33 mouse cellular contexts compared by ENCODE assay signal in genomic region chr7:30265041-30265440, GRCm38 (mm10). TPM values are rescaled to one million over a fixed set of nuclear protein-coding genes. Genes with fewer than 3 reads are reported as not detected.
A peak's percentile ranks its signal among the peaks of the same experiment; 100 is the strongest.
DNase-seq lines count a peak whose midpoint lies in the region; ATAC-seq lines count a peak whose summit lies in the region.
"Had no signal": no experiment of that assay in that cellular context is flagged by ENCODE, and none has a peak within 500 bp of the region (broad histone marks: within the 10 kb centered on the region; RNA-seq: fewer than 3 reads in every experiment).

No protein-coding gene starts in this region.

- DNase-seq in adrenal gland, adult 2 months = peak; percentile 15
- DNase-seq in adrenal gland, postnatal 25 days = no peak
- peak; percentile 30 for DNase-seq in lung, postnatal 36 days
- no peak for DNase-seq in lung, postnatal 25 days (ENCODE audit: low spot score)
- DNase-seq in cerebellum, postnatal 14 days = no peak
- no peak for DNase-seq in MN1 (ENCODE audit: low spot score)
- DNase-seq: cerebellum, adult 11 months; cerebellum, postnatal 10 days; forebrain, postnatal 0 days; gastrocnemius, postnatal 10 days; heart, postnatal 4 days; kidney, adult 8-10 months; kidney, postnatal 4 days; left cerebral cortex, postnatal 4 days; midbrain, embryonic 14.5 days; thymus, postnatal 25 days had no signal

- peak; percentile 46 for ATAC-seq in granulocyte monocyte progenitor cell, adult 5-6 weeks (replicated peaks; ENCODE audit: poor library complexity, severe bottlenecking)
- ATAC-seq in neutrophil, adult 5-6 weeks (ENCODE audit: extremely low read depth, insufficient number of reproducible peaks, low FRiP score, poor library complexity, severe bottlenecking) = peak; percentile 18; the same call in 1 of the 2 replicates
- ATAC-seq: forebrain, postnatal 0 days; intestine, embryonic 16.5 days had no signal

RNA-seq across cellular contexts. Expression of gene Thap8, which starts 14.9 kb away (rescaled TPM):
- not detected for total RNA-seq in adrenal gland, adult 2 months (2021)
- polyA plus RNA-seq in adrenal gland, adult 2 months (2012; rRNA removed) = 0.51 and 0.62 TPM in 2 replicates
- total RNA-seq in adrenal gland, postnatal 25 days (2021) = 1.2 TPM in 1 of 2 replicates, not detected in the other
- not detected in 2 replicates for total RNA-seq in granulocyte monocyte progenitor cell, adult 5-6 weeks (2014; fragmentation: Nextera tagmentation)
- 0.57 TPM in 1 of 2 replicates, not detected in the other for total RNA-seq in granulocyte monocyte progenitor cell, adult 5-6 weeks (2017)
- 0.98 TPM in 1 of 2 replicates, not detected in the other for total RNA-seq in neutrophil, adult 5-6 weeks (2017)
- total RNA-seq: heart, adult 18-20 months had no signal

RNA-seq across cellular contexts. Expression of gene Wdr62, which starts 15.2 kb away (rescaled TPM):
- total RNA-seq in adrenal gland, adult 2 months (2021) = 1 to 10 TPM; 4.8 to 6.1 TPM
- polyA plus RNA-seq in adrenal gland, adult 2 months (2012; rRNA removed) = 16.3 and 17.6 TPM in 2 replicates
- 7.2 and 8.4 TPM in 2 replicates for total RNA-seq in adrenal gland, postnatal 25 days (2021)
- 21.6 and 29.4 TPM in 2 replicates for total RNA-seq in granulocyte monocyte progenitor cell, adult 5-6 weeks (2014; fragmentation: Nextera tagmentation)
- 4.0 and 5.8 TPM in 2 replicates for total RNA-seq in granulocyte monocyte progenitor cell, adult 5-6 weeks (2017)
- 1.8 and 2.6 TPM in 2 replicates for total RNA-seq in neutrophil, adult 5-6 weeks (2017)

RNA-seq across cellular contexts. Expression of gene Clip3, which starts 26.5 kb away (rescaled TPM):
- 10 to 100 TPM; 27.9 to 28.7 TPM for total RNA-seq in adrenal gland, adult 2 months (2021)
- polyA plus RNA-seq in adrenal gland, adult 2 months (2012; rRNA removed) = 10.2 and 17.3 TPM in 2 replicates
- 21.1 and 29.5 TPM in 2 replicates for total RNA-seq in adrenal gland, postnatal 25 days (2021)
- not detected in 2 replicates for total RNA-seq in granulocyte monocyte progenitor cell, adult 5-6 weeks (2014; fragmentation: Nextera tagmentation)
- total RNA-seq in granulocyte monocyte progenitor cell, adult 5-6 weeks (2017) = not detected in 2 replicates
- 1.3 TPM in 1 of 2 replicates, not detected in the other for total RNA-seq in neutrophil, adult 5-6 weeks (2017)

RNA-seq across cellular contexts. Expression of gene Ovol3, which starts 29.5 kb away (rescaled TPM):
- total RNA-seq in adrenal gland, adult 2 months (2021) = not detected
- not detected in 2 replicates for polyA plus RNA-seq in adrenal gland, adult 2 months (2012; rRNA removed)
- not detected in 2 replicates for total RNA-seq in adrenal gland, postnatal 25 days (2021)
- not detected in 2 replicates for total RNA-seq in granulocyte monocyte progenitor cell, adult 5-6 weeks (2014; fragmentation: Nextera tagmentation)
- not detected in 2 replicates for total RNA-seq in granulocyte monocyte progenitor cell, adult 5-6 weeks (2017)
- not detected in 2 replicates for total RNA-seq in neutrophil, adult 5-6 weeks (2017)
- total RNA-seq: forebrain, postnatal 0 days; heart, adult 18-20 months; heart, postnatal 4 days; layer of hippocampus, adult 8-10 months; layer of hippocampus, postnatal 25 days; left cerebral cortex, adult 8-10 months; left cerebral cortex, postnatal 4 days had no signal
- polyA plus RNA-seq: cortical plate, adult 2 months; embryonic facial prominence, embryonic 10.5 days; forebrain, embryonic 12.5 days; forebrain, postnatal 0 days; heart, embryonic 11.5 days; hindbrain, embryonic 13.5 days; intestine, embryonic 16.5 days; kidney, postnatal 0 days; liver, embryonic 15.5 days; lung, embryonic 15.5 days; midbrain, embryonic 14.5 days; neural tube, embryonic 11.5 days; stomach, embryonic 15.5 days had no signal

RNA-seq across cellular contexts. Expression of gene Tbcb, which starts 33.0 kb away (rescaled TPM):
- 100 to 1,000 TPM in 1 of 2 experiments, 10 to 100 TPM in 1; 74.9 to 116 TPM for total RNA-seq in adrenal gland, adult 2 months (2021)
- 40.3 and 41.9 TPM in 2 replicates for polyA plus RNA-seq in adrenal gland, adult 2 months (2012; rRNA removed)
- total RNA-seq in adrenal gland, postnatal 25 days (2021) = 77.0 and 86.6 TPM in 2 replicates
- 113 and 115 TPM in 2 replicates for total RNA-seq in granulocyte monocyte progenitor cell, adult 5-6 weeks (2014; fragmentation: Nextera tagmentation)
- 48.2 and 53.7 TPM in 2 replicates for total RNA-seq in granulocyte monocyte progenitor cell, adult 5-6 weeks (2017)
- total RNA-seq in neutrophil, adult 5-6 weeks (2017) = 16.5 and 21.6 TPM in 2 replicates

Comparison
In these comparisons a context has a peak if more than half of its experiments do, and no peak if none do; other contexts are left out.
1. DNase-seq: peak in adrenal gland, adult 2 months (single experiment) and lung, postnatal 36 days (single experiment); none in adrenal gland, postnatal 25 days (single experiment), lung, postnatal 25 days (single experiment), cerebellum, postnatal 14 days (0 of 2) and MN1 (single experiment).